Mouse (Mus musculus) stomach, postnatal 0 days (tissue): ENCODE measurements around the gene Lifr.

Experiments used
- CTCF ChIP-seq: IDR thresholded peaks from 2 replicates; pipeline ENCODE4 v1.5.1; 2016; ENCODE audit warnings: antibody characterized with exemption, low read depth, mild to moderate bottlenecking, moderate library complexity
- EP300 ChIP-seq: optimal IDR thresholded peaks from 2 replicates; pipeline ENCODE3; 2016; ENCODE audit warnings: antibody characterized with exemption

GRCm38 (mm10) chr15:7105224-7105623 is 14.8 kb downstream of the Lifr start:
- no peak for TF ChIP-seq CTCF
- TF ChIP-seq EP300: no peak
